Mouse (Mus musculus): ENCODE results near the gene Il11ra1. TPM values are rescaled to one million over a fixed set of nuclear protein-coding genes. Genes with fewer than 3 reads are reported as not detected.
"Not testable (repeated sequence)": the region's sequence is repeated elsewhere in the genome, so short reads cannot be mapped to it uniquely, and the experiment has no call there.

The Il11ra1 gene
- polyA plus RNA-seq, 1 experiment = 73.2 TPM

DNA sequence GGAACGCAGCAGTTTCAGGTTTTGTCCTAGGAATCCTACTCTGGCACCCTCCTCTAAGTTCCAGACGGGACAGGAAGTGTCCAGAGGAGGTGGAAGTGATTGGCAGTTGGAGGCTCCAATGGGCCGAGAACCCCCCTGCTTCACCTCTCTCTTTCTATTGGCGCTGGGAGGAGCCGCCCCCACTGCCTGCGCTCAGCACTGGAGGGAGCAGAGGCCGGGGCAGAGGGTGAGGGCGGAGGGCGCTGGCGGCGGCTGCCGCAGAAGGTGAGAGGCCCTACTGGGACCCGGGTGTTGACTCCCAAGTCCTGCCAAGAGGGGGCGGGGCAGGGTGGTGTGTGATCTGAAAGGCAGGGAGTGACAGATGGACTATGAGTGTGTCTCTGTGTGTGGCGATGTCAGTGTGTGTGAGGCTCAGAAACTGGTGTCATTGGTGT is 60.5 kb downstream of the Il11ra1 start:
- peaks cover 17% of the 10 kb centered on the region for H3K4me1 ChIP-seq (replicated peaks; ENCODE audit: control insufficient read depth, insufficient read depth, low read length)
- TF ChIP-seq POLR2A (IDR thresholded peaks at IDR 0.05; ENCODE audit: control insufficient read depth, extremely low read depth, insufficient read depth, low read length, poor library complexity) = no peak
- peak; percentile 46; the same call in 1 of the 2 replicates for TF ChIP-seq CTCF (IDR thresholded peaks at IDR 0.05; ENCODE audit: borderline replicate concordance, control insufficient read depth, extremely low read depth, insufficient read depth, low read length, poor library complexity)
- H3K36me3 ChIP-seq (ENCODE audit: control insufficient read depth, insufficient read depth, low read length) = peaks cover 6% of the 10 kb centered on the region
- no peaks in the 10 kb centered on the region for H3K27me3 ChIP-seq (ENCODE audit: control insufficient read depth, insufficient read depth, low read length)
- DNase-seq = peak; percentile 56
- H3K27ac ChIP-seq (ENCODE audit: control insufficient read depth, insufficient read depth, low read length) = peak overlapping the region; percentile 33; the same call in 1 of the 2 replicates
- WGBS = 14% methylated on average over 15 of the region's 15 CpGs
- no peak overlapping the region for H3K4me3 ChIP-seq (ENCODE audit: control insufficient read depth, insufficient read depth, low read length)

DNA sequence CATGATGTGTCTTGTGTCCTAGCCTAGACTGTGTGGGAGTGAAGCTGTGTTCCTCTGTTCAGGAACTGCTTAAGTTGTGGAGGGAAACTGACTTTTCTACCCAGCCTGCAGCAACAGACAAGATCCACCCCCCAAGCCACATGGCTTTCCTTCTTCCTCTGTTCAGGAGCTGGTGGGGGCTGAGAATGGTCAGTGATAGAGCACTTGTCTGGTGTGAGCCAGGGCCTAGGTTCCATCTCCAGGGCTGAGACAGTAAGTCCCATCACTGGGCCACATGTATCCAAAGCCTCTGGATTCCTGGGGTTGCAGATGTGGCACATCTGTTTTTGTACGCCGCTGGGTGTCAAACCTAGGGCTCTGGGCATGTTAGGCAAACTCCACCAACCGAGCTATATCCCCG is 61.1 kb downstream of the Il11ra1 start:
- Histone ChIP-seq H3K36me3 (ENCODE audit: control insufficient read depth, insufficient read depth, low read length) (peaks cover 6% of the 10 kb centered on the region), H3K27me3 (ENCODE audit: control insufficient read depth, insufficient read depth, low read length) (no peaks in the 10 kb centered on the region), H3K27ac (ENCODE audit: control insufficient read depth, insufficient read depth, low read length) (peak overlapping the region; percentile 35; the same call in 1 of the 2 replicates), H3K4me1 (replicated peaks; ENCODE audit: control insufficient read depth, insufficient read depth, low read length) (peaks cover 17% of the 10 kb centered on the region), H3K4me3 (ENCODE audit: control insufficient read depth, insufficient read depth, low read length) (no peak overlapping the region)
- no peak for DNase-seq
- TF ChIP-seq POLR2A (IDR thresholded peaks at IDR 0.05; ENCODE audit: control insufficient read depth, extremely low read depth, insufficient read depth, low read length, poor library complexity) (no peak), CTCF (IDR thresholded peaks at IDR 0.05; ENCODE audit: borderline replicate concordance, control insufficient read depth, extremely low read depth, insufficient read depth, low read length, poor library complexity) (no peak)
- 89% methylated on average over 4 of the region's 4 CpGs for WGBS

DNA sequence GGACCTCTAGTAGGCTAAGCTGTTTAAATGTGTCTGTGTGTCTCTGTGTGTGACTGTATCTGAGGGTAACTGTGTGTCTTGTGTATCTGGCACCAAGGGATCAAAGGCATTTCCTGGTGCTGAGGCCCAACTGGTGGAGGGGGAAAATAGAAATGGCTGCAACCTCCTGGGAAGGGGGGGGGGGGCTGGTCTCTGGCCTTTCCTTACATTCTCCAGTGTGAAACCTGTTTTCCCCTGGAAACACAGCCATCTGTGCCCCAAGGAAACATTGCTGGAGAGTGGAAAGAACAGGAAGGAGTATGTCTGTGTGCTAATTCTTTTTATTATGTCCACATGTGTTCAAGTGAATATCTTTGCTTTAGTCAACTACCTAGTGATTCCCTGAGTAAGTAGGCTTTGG is 61.9 kb downstream of the Il11ra1 start:
- Histone ChIP-seq H3K4me3 (ENCODE audit: control insufficient read depth, insufficient read depth, low read length) (no peak overlapping the region), H3K36me3 (ENCODE audit: control insufficient read depth, insufficient read depth, low read length) (peaks cover 6% of the 10 kb centered on the region), H3K4me1 (replicated peaks; ENCODE audit: control insufficient read depth, insufficient read depth, low read length) (peaks cover 12% of the 10 kb centered on the region), H3K27me3 (ENCODE audit: control insufficient read depth, insufficient read depth, low read length) (no peaks in the 10 kb centered on the region), H3K27ac (ENCODE audit: control insufficient read depth, insufficient read depth, low read length) (no peak overlapping the region)
- TF ChIP-seq POLR2A (IDR thresholded peaks at IDR 0.05; ENCODE audit: control insufficient read depth, extremely low read depth, insufficient read depth, low read length, poor library complexity) = no peak
- no peak for TF ChIP-seq CTCF (IDR thresholded peaks at IDR 0.05; ENCODE audit: borderline replicate concordance, control insufficient read depth, extremely low read depth, insufficient read depth, low read length, poor library complexity)
- no peak for DNase-seq

DNA sequence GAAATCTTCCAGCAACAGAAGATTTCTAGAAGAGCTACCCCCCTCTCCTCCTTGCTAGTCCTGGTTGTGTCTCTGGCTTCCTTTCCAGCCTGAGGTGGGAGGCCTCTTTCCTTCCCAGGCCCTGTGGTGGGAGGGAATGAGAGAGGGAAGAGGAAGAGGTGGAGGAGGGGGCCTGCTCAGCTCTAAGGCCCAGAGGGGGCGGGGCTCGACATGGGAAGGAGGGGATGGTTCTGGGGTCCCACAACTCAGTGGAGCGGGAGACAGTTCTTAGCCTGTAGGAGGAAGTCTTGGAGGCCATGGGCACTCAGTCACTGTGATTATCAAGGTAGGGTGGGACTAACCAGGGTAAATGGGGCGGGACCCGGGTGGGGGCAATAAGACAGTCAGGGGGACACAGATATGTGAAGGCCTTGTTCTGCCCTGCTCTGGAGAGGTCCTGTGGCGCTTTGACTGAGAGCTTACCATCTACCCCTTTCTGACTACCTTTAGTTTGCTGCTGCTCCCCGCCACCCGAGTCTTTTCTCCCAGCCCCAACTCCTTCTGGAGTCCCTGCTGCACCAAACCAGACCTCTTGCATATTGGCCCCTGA is 62.4 kb downstream of the Il11ra1 start:
- Histone ChIP-seq H3K4me1 (replicated peaks; ENCODE audit: control insufficient read depth, insufficient read depth, low read length) (peaks cover 12% of the 10 kb centered on the region), H3K27me3 (ENCODE audit: control insufficient read depth, insufficient read depth, low read length) (no peaks in the 10 kb centered on the region), H3K27ac (ENCODE audit: control insufficient read depth, insufficient read depth, low read length) (no peak overlapping the region), H3K4me3 (ENCODE audit: control insufficient read depth, insufficient read depth, low read length) (no peak overlapping the region), H3K36me3 (ENCODE audit: control insufficient read depth, insufficient read depth, low read length) (peaks cover 6% of the 10 kb centered on the region)
- TF ChIP-seq CTCF (IDR thresholded peaks at IDR 0.05; ENCODE audit: borderline replicate concordance, control insufficient read depth, extremely low read depth, insufficient read depth, low read length, poor library complexity) = no peak
- no peak for TF ChIP-seq POLR2A (IDR thresholded peaks at IDR 0.05; ENCODE audit: control insufficient read depth, extremely low read depth, insufficient read depth, low read length, poor library complexity)
- no peak for DNase-seq
- WGBS = 90% methylated on average over 8 of the region's 8 CpGs

DNA sequence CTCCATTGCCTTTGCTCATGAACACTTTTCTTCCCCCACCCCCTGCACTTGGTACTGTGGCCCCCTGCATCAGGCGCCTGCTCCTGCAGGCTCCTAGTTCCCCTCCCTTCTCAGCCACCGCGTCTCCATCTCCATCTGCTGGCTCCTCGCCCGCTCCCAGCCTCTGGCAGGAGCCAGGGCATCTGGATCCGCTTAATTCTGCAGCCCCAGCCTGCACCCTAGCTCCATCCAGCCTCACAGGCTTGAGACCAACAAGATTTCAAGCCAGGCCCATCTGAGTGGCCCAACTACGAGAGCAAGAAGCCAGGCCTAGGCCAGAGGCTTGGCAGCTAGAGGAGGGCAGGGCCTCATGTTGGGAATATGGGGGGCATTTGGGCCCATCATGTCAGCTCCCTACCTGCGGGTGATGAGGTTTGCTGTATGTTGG is 62.9 kb downstream of the Il11ra1 start:
- WGBS = 91% methylated on average over 8 of the region's 8 CpGs
- H3K4me3 ChIP-seq (ENCODE audit: control insufficient read depth, insufficient read depth, low read length); H3K27me3 ChIP-seq (ENCODE audit: control insufficient read depth, insufficient read depth, low read length); H3K36me3 ChIP-seq (ENCODE audit: control insufficient read depth, insufficient read depth, low read length); H3K27ac ChIP-seq (ENCODE audit: control insufficient read depth, insufficient read depth, low read length); DNase-seq: not testable (repeated sequence)
- peaks cover 12% of the 10 kb centered on the region for H3K4me1 ChIP-seq (replicated peaks; ENCODE audit: control insufficient read depth, insufficient read depth, low read length)

DNA sequence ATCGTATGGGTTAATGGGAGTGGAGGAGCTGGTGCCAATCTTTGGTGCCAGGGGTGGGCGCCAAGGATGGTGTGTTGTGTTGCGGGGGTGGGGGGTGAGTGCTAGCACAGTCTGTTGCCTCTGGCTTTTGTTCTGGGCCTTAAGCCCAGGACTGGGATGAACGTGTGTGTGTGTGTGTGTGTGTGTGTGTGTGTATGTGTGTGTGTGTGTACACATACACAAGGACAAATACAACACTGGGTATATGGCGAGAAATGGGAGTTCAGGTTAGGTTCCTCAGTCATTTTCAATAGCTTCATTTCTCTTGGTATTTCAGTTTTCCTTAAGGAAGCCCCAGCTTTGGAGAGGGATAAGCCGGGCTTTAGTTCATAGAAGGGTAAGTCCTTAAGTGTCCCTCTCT is 63.4 kb downstream of the Il11ra1 start:
- peaks cover 12% of the 10 kb centered on the region for H3K4me1 ChIP-seq (replicated peaks; ENCODE audit: control insufficient read depth, insufficient read depth, low read length)
- WGBS = 88% methylated on average over 4 of the region's 6 CpGs
- not testable (repeated sequence) for H3K27me3 ChIP-seq (ENCODE audit: control insufficient read depth, insufficient read depth, low read length); H3K27ac ChIP-seq (ENCODE audit: control insufficient read depth, insufficient read depth, low read length); DNase-seq; H3K36me3 ChIP-seq (ENCODE audit: control insufficient read depth, insufficient read depth, low read length); H3K4me3 ChIP-seq (ENCODE audit: control insufficient read depth, insufficient read depth, low read length)

DNA sequence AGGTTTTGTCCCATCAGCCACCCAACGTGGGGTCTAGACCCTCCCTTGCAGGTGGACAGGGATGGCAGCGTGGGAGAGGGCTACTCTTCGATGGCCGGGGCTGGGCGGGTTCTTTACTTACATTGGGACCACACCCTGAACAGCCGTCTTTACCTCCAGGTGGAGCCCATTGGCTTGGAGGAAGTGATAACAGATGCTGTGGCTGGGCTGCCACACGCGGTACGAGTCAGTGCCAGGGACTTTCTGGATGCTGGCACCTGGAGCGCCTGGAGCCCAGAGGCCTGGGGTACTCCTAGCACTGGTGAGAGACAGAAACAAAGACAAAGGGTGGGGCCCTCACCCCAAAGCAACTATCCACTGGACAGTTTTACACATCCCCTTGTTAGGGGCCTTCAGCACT is 67.5 kb downstream of the Il11ra1 start:
- H3K27ac ChIP-seq (ENCODE audit: control insufficient read depth, insufficient read depth, low read length); H3K36me3 ChIP-seq (ENCODE audit: control insufficient read depth, insufficient read depth, low read length); H3K4me3 ChIP-seq (ENCODE audit: control insufficient read depth, insufficient read depth, low read length); DNase-seq; H3K4me1 ChIP-seq (replicated peaks; ENCODE audit: control insufficient read depth, insufficient read depth, low read length); H3K27me3 ChIP-seq (ENCODE audit: control insufficient read depth, insufficient read depth, low read length): not testable (repeated sequence)
- WGBS = 86% methylated on average over 10 of the region's 10 CpGs

DNA sequence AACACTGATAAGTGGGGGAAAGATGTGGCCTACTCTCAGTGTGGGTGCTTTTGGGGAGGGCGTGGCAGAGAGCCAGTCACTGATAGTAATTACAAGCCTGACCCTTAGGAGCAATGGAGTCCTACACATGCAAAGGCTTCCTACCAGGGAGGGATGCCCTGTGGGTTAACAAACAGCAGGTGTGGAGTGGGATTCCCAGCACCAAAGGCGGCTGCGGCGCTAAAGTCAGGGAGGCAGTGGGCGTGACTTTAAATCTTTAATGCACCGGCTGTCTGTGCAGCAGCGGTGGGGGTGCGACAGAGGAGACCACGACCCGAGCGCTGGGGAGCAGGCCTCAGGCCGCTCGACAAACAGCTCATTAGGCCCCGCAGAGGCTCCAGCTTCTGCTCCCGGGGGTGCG is 73.2 kb downstream of the Il11ra1 start:
- H3K4me3 ChIP-seq (ENCODE audit: control insufficient read depth, insufficient read depth, low read length); DNase-seq; H3K36me3 ChIP-seq (ENCODE audit: control insufficient read depth, insufficient read depth, low read length); H3K4me1 ChIP-seq (replicated peaks; ENCODE audit: control insufficient read depth, insufficient read depth, low read length); H3K27me3 ChIP-seq (ENCODE audit: control insufficient read depth, insufficient read depth, low read length); H3K27ac ChIP-seq (ENCODE audit: control insufficient read depth, insufficient read depth, low read length): not testable (repeated sequence)
- 10% methylated on average over 11 of the region's 16 CpGs for WGBS

DNA sequence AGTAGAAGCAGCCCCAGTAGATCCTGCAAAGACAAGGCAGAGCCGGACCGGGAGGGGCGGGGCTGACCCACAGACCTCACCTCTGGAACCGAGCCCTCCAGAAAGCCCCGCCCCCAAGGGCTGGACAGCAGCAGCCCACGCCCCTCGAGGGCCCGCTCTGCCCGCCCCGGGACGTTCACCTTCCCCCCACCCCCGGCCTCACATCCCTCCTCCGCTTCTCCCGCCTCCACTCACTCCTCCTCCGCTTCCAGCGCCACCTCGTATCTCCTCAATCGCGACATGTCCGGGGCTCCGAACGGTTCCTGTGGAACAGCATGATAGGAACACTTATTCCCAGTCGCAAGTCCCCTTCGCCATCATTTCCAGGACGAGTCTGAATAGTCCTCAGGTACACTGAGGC is 73.7 kb downstream of the Il11ra1 start:
- H3K4me3 ChIP-seq (ENCODE audit: control insufficient read depth, insufficient read depth, low read length) = peak overlapping the region; percentile 67
- H3K36me3 ChIP-seq (ENCODE audit: control insufficient read depth, insufficient read depth, low read length); H3K27ac ChIP-seq (ENCODE audit: control insufficient read depth, insufficient read depth, low read length); H3K4me1 ChIP-seq (replicated peaks; ENCODE audit: control insufficient read depth, insufficient read depth, low read length); H3K27me3 ChIP-seq (ENCODE audit: control insufficient read depth, insufficient read depth, low read length): not testable (repeated sequence)
- 1% methylated on average over 17 of the region's 25 CpGs for WGBS
- peak; percentile 48 for DNase-seq

DNA sequence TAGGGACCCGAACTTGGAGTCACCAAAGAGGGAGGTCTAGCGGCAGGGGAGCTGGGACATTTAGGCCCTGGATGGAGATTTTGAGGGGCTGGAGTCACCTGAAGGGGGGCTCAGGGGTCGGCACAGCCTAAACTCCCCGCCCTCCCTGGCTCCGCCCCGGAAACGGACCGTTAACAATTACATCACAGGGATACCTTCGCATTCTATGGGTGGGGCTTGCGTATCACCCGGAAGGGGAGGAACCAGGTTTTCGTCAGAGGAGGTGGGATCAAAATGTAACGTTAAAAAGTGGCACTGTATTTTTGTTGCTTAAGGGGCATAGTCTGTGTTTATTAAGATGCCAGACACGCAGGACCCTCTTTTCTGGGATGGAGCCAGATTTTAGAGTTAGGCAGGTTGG is 74.2 kb downstream of the Il11ra1 start, which contains the start of gene Ccl27a:
Ccl27a (minus strand) TSS at position 246 of the 400 bp plus-strand sequence.
- not testable (repeated sequence) for H3K27me3 ChIP-seq (ENCODE audit: control insufficient read depth, insufficient read depth, low read length); H3K36me3 ChIP-seq (ENCODE audit: control insufficient read depth, insufficient read depth, low read length); H3K4me1 ChIP-seq (replicated peaks; ENCODE audit: control insufficient read depth, insufficient read depth, low read length); H3K27ac ChIP-seq (ENCODE audit: control insufficient read depth, insufficient read depth, low read length)
- H3K4me3 ChIP-seq (ENCODE audit: control insufficient read depth, insufficient read depth, low read length) = peak within 1 kb of the TSS; percentile 67
- WGBS = 6% methylated on average over 12 of the region's 14 CpGs
- DNase-seq = peak; percentile 84

Measured in thymus, adult 2 months (tissue).